Mouse (Mus musculus) E14TG2a.4 (cell line): ENCODE data around the gene Pycr2.

Experiments used
- CTCF ChIP-seq: conservative IDR thresholded peaks from 2 replicates; pipeline ENCODE4 v1.5.1; 2014; ENCODE audit warnings: low read length
- NANOG ChIP-seq: IDR thresholded peaks from 2 replicates; pipeline ENCODE4 v1.6.1; 2014; ENCODE audit warnings: borderline replicate concordance, low read length, mixed read lengths

DNA sequence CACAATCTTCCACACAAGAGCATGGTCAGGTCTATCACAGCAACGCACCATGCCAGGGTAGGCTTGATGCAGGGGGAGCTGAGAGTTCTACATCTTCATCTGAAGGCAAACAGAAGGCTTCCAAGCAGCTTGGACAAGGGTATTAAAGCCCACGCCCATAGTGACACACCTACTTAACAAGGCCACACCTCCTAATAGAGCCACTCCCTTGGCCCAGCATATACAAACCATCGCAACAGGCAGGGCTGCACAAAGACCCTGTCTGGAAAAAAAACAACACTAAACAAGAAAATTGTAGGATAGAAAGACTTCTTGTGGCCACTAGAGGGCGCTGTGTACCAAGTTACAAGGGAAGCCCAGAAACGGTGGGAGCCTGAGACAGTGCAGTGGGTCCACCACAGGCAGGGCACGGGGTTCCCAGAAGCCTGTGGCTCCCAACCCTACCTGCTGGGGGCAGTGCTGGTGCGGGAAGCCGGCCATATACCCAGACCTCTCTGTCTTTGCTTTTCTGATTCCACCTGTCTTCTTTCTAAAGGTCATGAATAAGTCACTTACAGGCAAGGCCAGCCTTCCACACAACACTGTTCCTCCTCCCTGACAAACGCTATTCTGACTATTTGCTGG, 30.1 kb upstream of the Pycr2 start:
- TF ChIP-seq CTCF, result peak; percentile 64
- TF ChIP-seq NANOG, result no peak
